Mouse (Mus musculus) MEL (cell line): ENCODE measurements around the gene Osgep. TPM values are rescaled to one million over a fixed set of nuclear protein-coding genes. Genes with fewer than 3 reads are reported as not detected.

Experiments used
- DNase-seq: peaks from one replicate; pipeline ENCODE4 v3.0.0; 2011; ENCODE audit warnings: low read depth, low spot score
- H3K27ac ChIP-seq: 2 replicates; pipeline ENCODE4 v1.5.1; 2012; ENCODE audit warnings: low read depth, mild to moderate bottlenecking, control low read depth, low read length, moderate library complexity; ENCODE audit not compliant: control insufficient read depth
- H3K27me3 ChIP-seq, 2 experiments: fragments of 150-350 bp in 1 of 2; sonication (generic) in 1 of 2; 2 replicates each; pipeline ENCODE4 v1.6.1; 2012; ENCODE audit warnings: low read length in 2 of 2, mild to moderate bottlenecking in 2 of 2, improper control_type of control experiment in 1 of 2, moderate library complexity in 1 of 2; ENCODE audit not compliant: insufficient read depth in 2 of 2, control insufficient read depth in 1 of 2
- H3K36me3 ChIP-seq, 2 experiments: 2 replicates each; pipeline ENCODE4 v1.6.1; 2012 to 2014; ENCODE audit warnings: low read length in 2 of 2, improper control_type of control experiment in 1 of 2, inconsistent platforms in 1 of 2, mild to moderate bottlenecking in 1 of 2; ENCODE audit not compliant: insufficient read depth in 2 of 2, control insufficient read depth in 1 of 2
- H3K4me1 ChIP-seq, 2 experiments: fragments of 150-350 bp in 1 of 2; sonication (generic) in 1 of 2; 2 replicates each; pipeline ENCODE4 v1.6.1; 2012; ENCODE audit warnings: low read length in 2 of 2, improper control_type of control experiment in 1 of 2, mild to moderate bottlenecking in 1 of 2; ENCODE audit not compliant: insufficient read depth in 2 of 2, control insufficient read depth in 1 of 2
- H3K4me3 ChIP-seq, 2 experiments: fragments of 150-350 bp in 1 of 2; sonication (generic) in 1 of 2; 2 replicates each; pipeline ENCODE4 v1.5.1; 2012; ENCODE audit warnings: low read depth in 2 of 2, low read length in 2 of 2, mild to moderate bottlenecking in 2 of 2, moderate library complexity in 2 of 2, control low read depth in 1 of 2, improper control_type of control experiment in 1 of 2; ENCODE audit not compliant: control insufficient read depth in 1 of 2, insufficient read depth in 1 of 2
- H3K79me2 ChIP-seq: 2 replicates; pipeline ENCODE4 v1.6.1; 2012; ENCODE audit warnings: mild to moderate bottlenecking, low read length, moderate library complexity; ENCODE audit not compliant: control insufficient read depth, poor library complexity, insufficient read depth
- H3K9ac ChIP-seq: 2 replicates; pipeline ENCODE4 v1.6.1; 2012; ENCODE audit warnings: low read depth, mild to moderate bottlenecking, control low read depth, low read length, moderate library complexity; ENCODE audit not compliant: control insufficient read depth, poor library complexity, severe bottlenecking
- H3K9me3 ChIP-seq: fragments of 150-350 bp; sonication (generic); replicated peaks from 2 replicates; pipeline ENCODE4 v1.6.1; 2012; ENCODE audit warnings: mild to moderate bottlenecking, low read length, improper control_type of control experiment, moderate library complexity; ENCODE audit not compliant: insufficient read depth
- BHLHE40 ChIP-seq: IDR thresholded peaks from 2 replicates; pipeline ENCODE4 v1.6.1; 2012; ENCODE audit warnings: low read depth, mild to moderate bottlenecking, inconsistent platforms, low read length, improper control_type of control experiment, borderline replicate concordance
- CHD1 ChIP-seq: IDR thresholded peaks from 2 replicates; pipeline ENCODE4 v1.6.1; 2012; ENCODE audit warnings: low read depth, mild to moderate bottlenecking, inconsistent platforms, low read length, improper control_type of control experiment
- CHD2 ChIP-seq: IDR thresholded peaks from 2 replicates; pipeline ENCODE4 v1.6.1; 2011; ENCODE audit warnings: low read length, improper control_type of control experiment
- CTCF ChIP-seq, 3 experiments: IDR thresholded peaks in 2 of 3; conservative IDR thresholded peaks in 1 of 3; 2 replicates each; pipeline ENCODE4 v1.5.1; 2011 to 2012; ENCODE audit warnings: low read length in 3 of 3, low read depth in 2 of 3, mild to moderate bottlenecking in 2 of 3, improper control_type of control experiment in 1 of 3, inconsistent platforms in 1 of 3, mixed read lengths in 1 of 3, moderate library complexity in 1 of 3; ENCODE audit not compliant: control insufficient read depth in 1 of 3, insufficient read depth in 1 of 3, poor library complexity in 1 of 3, severe bottlenecking in 1 of 3
- E2F4 ChIP-seq: IDR thresholded peaks from 2 replicates; pipeline ENCODE4 v1.6.1; 2011; ENCODE audit warnings: low read depth, low read length, improper control_type of control experiment, borderline replicate concordance
- ELF1 ChIP-seq: IDR thresholded peaks from 2 replicates; pipeline ENCODE4 v1.6.1; 2014; ENCODE audit warnings: low read depth, mild to moderate bottlenecking, inconsistent platforms, low read length, improper control_type of control experiment, moderate library complexity
- EP300 ChIP-seq, 2 experiments: IDR thresholded peaks; 2 replicates each; pipeline ENCODE4 v1.6.1; 2011; ENCODE audit warnings: improper control_type of control experiment in 2 of 2, low read length in 2 of 2, low read depth in 1 of 2, mild to moderate bottlenecking in 1 of 2
- ETS1 ChIP-seq: IDR thresholded peaks from 2 replicates; pipeline ENCODE4 v1.6.1; 2012; ENCODE audit warnings: low read depth, mild to moderate bottlenecking, inconsistent platforms, low read length, improper control_type of control experiment, moderate library complexity
- GABPA ChIP-seq: IDR thresholded peaks from 2 replicates; pipeline ENCODE4 v1.6.1; 2012; ENCODE audit warnings: low read depth, mild to moderate bottlenecking, inconsistent platforms, low read length, improper control_type of control experiment, moderate library complexity
- GATA1 ChIP-seq: IDR thresholded peaks from 2 replicates; pipeline ENCODE4 v1.6.1; 2011; ENCODE audit warnings: low read depth, low read length, improper control_type of control experiment
- HCFC1 ChIP-seq: IDR thresholded peaks from 2 replicates; pipeline ENCODE4 v1.6.1; 2012; ENCODE audit warnings: low read depth, mild to moderate bottlenecking, inconsistent platforms, low read length, improper control_type of control experiment, moderate library complexity
- KAT2A ChIP-seq: conservative IDR thresholded peaks from 2 replicates; pipeline ENCODE4 v1.6.1; 2012; ENCODE audit warnings: low read depth, low read length, improper control_type of control experiment, inconsistent platforms
- MAFK ChIP-seq: IDR thresholded peaks from 2 replicates; pipeline ENCODE4 v1.6.1; 2011; ENCODE audit warnings: low read depth, mild to moderate bottlenecking, low read length, improper control_type of control experiment, borderline replicate concordance
- MAX ChIP-seq: IDR thresholded peaks from 2 replicates; pipeline ENCODE4 v1.6.1; 2011; ENCODE audit warnings: low read length, improper control_type of control experiment
- MEF2A ChIP-seq: IDR thresholded peaks from 2 replicates; pipeline ENCODE4 v1.6.1; 2014; ENCODE audit warnings: low read depth, mild to moderate bottlenecking, inconsistent platforms, low read length, improper control_type of control experiment; ENCODE audit not compliant: poor library complexity, insufficient replicate concordance, severe bottlenecking; ENCODE audit errors: extremely low read depth
- MXI1 ChIP-seq: IDR thresholded peaks from 2 replicates; pipeline ENCODE4 v1.6.1; 2011; ENCODE audit warnings: mild to moderate bottlenecking, low read depth, low read length, improper control_type of control experiment
- MYB ChIP-seq: IDR thresholded peaks from 2 replicates; pipeline ENCODE4 v1.6.1; 2011; ENCODE audit warnings: mild to moderate bottlenecking, low read depth, low read length, improper control_type of control experiment
- MYC ChIP-seq: IDR thresholded peaks from 2 replicates; pipeline ENCODE4 v1.6.1; 2011; ENCODE audit warnings: low read depth, mild to moderate bottlenecking, low read length, improper control_type of control experiment, moderate library complexity
- NELFE ChIP-seq: IDR thresholded peaks from 2 replicates; pipeline ENCODE4 v1.6.1; 2011; ENCODE audit warnings: low read depth, low read length, improper control_type of control experiment
- NRF1 ChIP-seq: IDR thresholded peaks from 2 replicates; pipeline ENCODE4 v1.6.1; 2014; ENCODE audit warnings: low read depth, mild to moderate bottlenecking, inconsistent platforms, low read length, improper control_type of control experiment, moderate library complexity; ENCODE audit not compliant: poor library complexity, insufficient read depth, severe bottlenecking
- POLR2A ChIP-seq, 2 experiments: IDR thresholded peaks; 2 replicates each; pipeline ENCODE4 v1.6.1; 2011 to 2012; ENCODE audit warnings: low read length in 2 of 2, mild to moderate bottlenecking in 2 of 2, control low read depth in 1 of 2, improper control_type of control experiment in 1 of 2, low read depth in 1 of 2, moderate library complexity in 1 of 2; ENCODE audit not compliant: control insufficient read depth in 1 of 2, insufficient read depth in 1 of 2, poor library complexity in 1 of 2
- POLR2AphosphoS2 ChIP-seq: IDR thresholded peaks from 2 replicates; pipeline ENCODE4 v1.6.1; 2011; ENCODE audit warnings: low read length, improper control_type of control experiment
- POLR2AphosphoS5 ChIP-seq: IDR thresholded peaks from 2 replicates; pipeline ENCODE4 v1.6.1; 2012; ENCODE audit warnings: low read depth, borderline replicate concordance, mild to moderate bottlenecking, inconsistent platforms, low read length, moderate library complexity, mixed read lengths
- RAD21 ChIP-seq: IDR thresholded peaks from 2 replicates; pipeline ENCODE4 v1.6.1; 2011; ENCODE audit warnings: mild to moderate bottlenecking, low read depth, low read length, improper control_type of control experiment
- RCOR1 ChIP-seq: IDR thresholded peaks from 2 replicates; pipeline ENCODE4 v1.6.1; 2012; ENCODE audit warnings: low read depth, mild to moderate bottlenecking, inconsistent platforms, low read length, improper control_type of control experiment
- SIN3A ChIP-seq: IDR thresholded peaks from 2 replicates; pipeline ENCODE4 v1.6.1; 2012; ENCODE audit warnings: low read length, improper control_type of control experiment, inconsistent platforms
- TAL1 ChIP-seq: IDR thresholded peaks from 2 replicates; pipeline ENCODE4 v1.6.1; 2012; ENCODE audit warnings: mild to moderate bottlenecking, inconsistent platforms, low read length, moderate library complexity, mixed read lengths
- TBP ChIP-seq: IDR thresholded peaks from 2 replicates; pipeline ENCODE4 v1.8.0; 2011; ENCODE audit warnings: low read depth, low read length, improper control_type of control experiment
- TCF12 ChIP-seq: IDR thresholded peaks from 2 replicates; pipeline ENCODE4 v1.6.1; 2014; ENCODE audit warnings: low read depth, mild to moderate bottlenecking, inconsistent platforms, low read length, improper control_type of control experiment, moderate library complexity
- USF1 ChIP-seq: IDR thresholded peaks from 2 replicates; pipeline ENCODE4 v1.6.1; 2014; ENCODE audit warnings: low read depth, mild to moderate bottlenecking, inconsistent platforms, low read length, improper control_type of control experiment, moderate library complexity
- USF2 ChIP-seq, 2 experiments: IDR thresholded peaks; 2 replicates each; pipeline ENCODE4 v1.6.1; 2011 to 2012; ENCODE audit warnings: improper control_type of control experiment in 2 of 2, low read length in 2 of 2, borderline replicate concordance in 1 of 2, inconsistent platforms in 1 of 2, low read depth in 1 of 2, mild to moderate bottlenecking in 1 of 2; ENCODE audit not compliant: insufficient read depth in 1 of 2
- ZC3H11A ChIP-seq: IDR thresholded peaks from 2 replicates; pipeline ENCODE4 v1.6.1; 2012; ENCODE audit warnings: low read depth, mild to moderate bottlenecking, inconsistent platforms, low read length, improper control_type of control experiment
- ZKSCAN1 ChIP-seq: IDR thresholded peaks from 2 replicates; pipeline ENCODE4 v1.6.1; 2012; ENCODE audit warnings: low read depth, mild to moderate bottlenecking, inconsistent platforms, low read length, improper control_type of control experiment, moderate library complexity
- ZMIZ1 ChIP-seq: IDR thresholded peaks from 2 replicates; pipeline ENCODE4 v1.6.1; 2012; ENCODE audit warnings: low read depth, mild to moderate bottlenecking, inconsistent platforms, low read length, improper control_type of control experiment, moderate library complexity
- ZNF384 ChIP-seq: IDR thresholded peaks from 2 replicates; pipeline ENCODE4 v1.6.1; 2012; ENCODE audit warnings: low read depth, mild to moderate bottlenecking, inconsistent platforms, low read length, improper control_type of control experiment
- polyA plus RNA-seq, 2 experiments: library from polyadenylated mRNA; stranded (reverse) in 1 of 2; unstranded in 1 of 2; fragments of >175 nt in 1 of 2; fragments of >200 nt in 1 of 2; gene quantifications; 2 replicates each; pipeline versions ENCODE4 v1.2.1 to v1.2.4; 2012; ENCODE audit warnings: low replicate concordance in 2 of 2, low read depth in 1 of 2; ENCODE audit not compliant: insufficient read length in 2 of 2, insufficient read depth in 1 of 2, missing spikeins in 1 of 2
- total RNA-seq: library from RNA; depleted of rRNA; stranded (reverse); fragments of 300-350 nt; gene quantifications from 2 replicates; pipeline ENCODE4 v1.2.3, GENCODE M21; 2012

The Osgep gene
- total and polyA plus RNA-seq, 3 experiments = 29.6 to 45.1 TPM; not detected in 1

DNA sequence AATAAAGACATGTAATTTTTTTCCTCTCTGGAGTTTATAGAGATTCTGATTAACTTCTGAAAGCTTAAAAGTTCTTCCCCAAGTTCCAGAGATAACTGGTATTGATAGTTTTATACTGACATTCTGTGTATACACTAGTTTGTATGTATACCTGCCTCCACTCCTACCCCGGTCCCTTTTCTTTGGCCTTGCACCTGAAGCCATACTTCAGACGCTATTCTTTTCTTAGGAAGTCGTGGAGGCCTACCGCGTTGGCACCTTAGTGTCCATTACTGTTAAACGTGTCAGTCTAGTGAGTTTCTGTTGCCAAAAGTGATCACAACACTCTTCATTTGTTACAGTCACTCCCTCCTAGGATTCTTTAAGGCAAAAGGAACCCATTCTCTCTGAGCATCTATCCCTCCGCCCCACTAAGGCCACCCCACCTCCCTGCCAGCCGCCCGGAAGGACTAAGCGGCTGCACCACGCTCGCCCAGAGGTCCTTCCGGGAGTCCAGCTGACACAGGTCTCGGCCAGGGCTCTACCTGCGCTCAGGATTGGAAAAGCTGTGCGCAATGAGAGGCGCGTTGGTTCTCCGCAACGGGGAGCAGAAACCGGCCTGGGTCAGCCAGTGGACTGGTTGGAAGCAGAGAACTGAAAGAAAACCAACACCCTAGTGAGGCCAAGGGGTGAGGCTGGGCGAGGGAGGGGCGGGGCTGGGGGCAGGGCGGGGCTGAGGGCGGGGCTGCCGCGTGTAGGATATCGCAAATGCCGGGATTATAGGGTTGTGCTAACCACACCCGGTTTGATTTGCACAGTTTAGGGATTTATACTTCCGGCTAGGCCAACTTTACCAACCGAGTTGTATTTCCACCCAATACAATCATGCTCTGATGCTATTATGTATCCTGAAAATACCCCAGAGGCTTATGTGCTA is 54.5 kb downstream of the Osgep start, which contains the start of gene Tep1:
Gene Tep1, minus strand, starts transcription at position 672 of the 916 bp plus-strand sequence.
- peak within 1 kb of the TSS; percentile 87 to 93 for H3K4me3 ChIP-seq
- H3K9me3 ChIP-seq = no peaks in the 10 kb centered on the region
- H3K36me3 ChIP-seq = peaks cover 0 to 2% of the 10 kb centered on the region in 2 experiments; a peak in 1 of 4 replicates
- peak within 1 kb of the TSS; percentile 86 for H3K27ac ChIP-seq
- H3K79me2 ChIP-seq = peaks cover 1% of the 10 kb centered on the region; the same call in 1 of the 2 replicates
- DNase-seq = peak; percentile 93
- peak within 1 kb of the TSS; percentile 85 for H3K9ac ChIP-seq
- H3K27me3 ChIP-seq = no peaks in the 10 kb centered on the region
- H3K4me1 ChIP-seq = peaks cover 0 to 6% of the 10 kb centered on the region in 2 experiments; a peak in 1 of 4 replicates
- TF ChIP-seq POLR2AphosphoS2 (peak; percentile 76), KAT2A (no peak; the same call in 1 of the 2 replicates), RCOR1 (peak; percentile 67), ELF1 (peak; percentile 45; the same call in 1 of the 2 replicates), ETS1 (no peak), NELFE (peak; percentile 83), CTCF (IDR thresholded peaks at IDR 0.05 in 2 of 3, conservative IDR thresholded peaks at IDR 0.05 in 1 of 3; ENCODE audit: control insufficient read depth in 1 of 3, insufficient read depth in 1 of 3, low read depth in 2 of 3, low read length in 3 of 3, poor library complexity in 1 of 3, severe bottlenecking in 1 of 3) (no peak), ZNF384 (no peak), MYB (no peak), SIN3A (peak; percentile 89), TCF12 (peak; percentile 44), CHD2 (no peak), POLR2A (IDR thresholded peaks at IDR 0.05; ENCODE audit: control insufficient read depth in 1 of 2, insufficient read depth in 1 of 2, low read depth in 1 of 2, low read length in 2 of 2, poor library complexity in 1 of 2) (peak; percentile 61 to 75), E2F4 (no peak), MEF2A (no peak), TAL1 (no peak), USF2 (IDR thresholded peaks at IDR 0.05; ENCODE audit: borderline replicate concordance in 1 of 2, insufficient read depth in 1 of 2, low read depth in 1 of 2, low read length in 2 of 2) (no peak), BHLHE40 (no peak), GABPA (no peak), CHD1 (no peak), MAFK (no peak), MAX (0 out of 2 replicates have a peak, but pooled peaks have one; percentile 16), EP300 (IDR thresholded peaks at IDR 0.05; ENCODE audit: low read depth in 1 of 2, low read length in 2 of 2) (no peak; a peak in 1 of 4 replicates), HCFC1 (peak; percentile 78), ZC3H11A (no peak), USF1 (no peak), GATA1 (no peak), TBP (peak; percentile 68), ZKSCAN1 (no peak), NRF1 (no peak), ZMIZ1 (0 out of 2 replicates have a peak, but pooled peaks have one; percentile 59), MXI1 (peak; percentile 72; the same call in 1 of the 2 replicates), MYC (peak; percentile 27), RAD21 (no peak), POLR2AphosphoS5 (no peak)
